Mouse (Mus musculus) cerebellum, adult 2 months (tissue): Measurements from ENCODE around the gene Slc4a5.

Experiments
- CTCF ChIP-seq: fragments of 200-500 bp; IDR thresholded peaks from 2 replicates; pipeline ENCODE4 v1.5.1; 2011; ENCODE audit warnings: low read depth, mild to moderate bottlenecking, control low read depth, low read length, moderate library complexity, borderline replicate concordance; ENCODE audit not compliant: insufficient read depth
- POLR2A ChIP-seq: fragments of 200-500 bp; IDR thresholded peaks from 2 replicates; pipeline ENCODE4 v1.6.1; 2011; ENCODE audit warnings: low read length, control low read depth, borderline replicate concordance; ENCODE audit not compliant: insufficient read depth

DNA sequence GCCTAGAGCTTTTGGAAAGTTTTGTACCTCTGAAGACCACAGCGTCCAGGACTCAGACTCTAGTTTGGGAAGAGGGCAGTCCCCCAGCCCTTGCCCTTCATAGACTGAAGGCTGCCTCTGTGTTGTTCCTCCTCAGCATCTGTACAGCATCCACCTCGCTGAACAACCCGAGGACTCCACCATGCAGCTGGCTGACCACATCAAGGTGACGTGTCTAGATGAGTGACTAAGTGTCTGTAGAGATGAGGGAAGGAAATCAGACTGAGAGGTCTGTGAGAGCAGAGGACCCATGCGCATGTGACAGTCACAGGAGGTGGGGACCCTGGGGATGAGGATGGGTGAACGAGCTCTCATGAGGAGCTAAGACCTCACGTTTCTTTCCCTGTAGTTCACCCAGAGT lies 26.1 kb upstream of the Slc4a5 start:
- TF ChIP-seq POLR2A (no peak), CTCF (no peak)
